Mouse (Mus musculus): Measurements from ENCODE around the gene Gfra1. TPM values are rescaled to one million over a fixed set of nuclear protein-coding genes. Genes with fewer than 3 reads are reported as not detected.

The Gfra1 gene
- total RNA-seq, 4 experiments from 2014 or later: 4.8 to 5.4 (median 5.2) TPM

Other genes starting within 250 kb of the Gfra1 start
- gene Ccdc172, start 56.1 kb upstream of the Gfra1 start, total RNA-seq (2022): not detected
- gene Pnlip, start 196.6 kb upstream of the Gfra1 start, total RNA-seq (2022): not detected

Measured in heart, adult 8-10 months (tissue).